Mouse (Mus musculus) liver, postnatal 0 days (tissue): ENCODE results near the gene Kansl2.

ENCODE experiments used
- CTCF ChIP-seq: sonication (generic); IDR thresholded peaks from 2 replicates; pipeline ENCODE4 v1.5.1; 2016; ENCODE audit warnings: antibody characterized with exemption, low read depth
- EP300 ChIP-seq: IDR thresholded peaks from 2 replicates; pipeline ENCODE4 v1.6.1; 2016; ENCODE audit warnings: antibody characterized with exemption, low read depth, mild to moderate bottlenecking

GRCm38 (mm10) chr15:98506253-98506957, 27.7 kb downstream of the Kansl2 start:
- no peak for TF ChIP-seq CTCF
- no peak for TF ChIP-seq EP300
